Mouse (Mus musculus) midbrain, embryonic 12.5 days (tissue): ENCODE data around the gene Ptcd2. TPM values are rescaled to one million over a fixed set of nuclear protein-coding genes. Genes with fewer than 3 reads are reported as not detected.
A peak's percentile ranks its signal among the peaks of the same experiment; 100 is the strongest.
"Not testable (repeated sequence)": the region's sequence is repeated elsewhere in the genome, so short reads cannot be mapped to it uniquely, and the experiment has no call there.

ENCODE experiments used
- ATAC-seq: fragments of 200-750 bp; cut with Nextera tagmentation; 2 replicates; pipeline ENCODE4 v1.8.0; 2017; ENCODE audit warnings: low read depth, moderate TSS enrichment, moderate library complexity; ENCODE audit not compliant: low FRiP score
- H3K27ac ChIP-seq: fragments of 300-500 bp; sonication (generic); replicated peaks from 2 replicates; pipeline ENCODE4 v1.5.1; 2016; ENCODE audit warnings: mild to moderate bottlenecking
- H3K27me3 ChIP-seq: fragments of 300-500 bp; sonication (generic); 2 replicates; pipeline ENCODE4 v1.6.1; 2016; ENCODE audit warnings: mild to moderate bottlenecking
- H3K36me3 ChIP-seq: fragments of 300-500 bp; sonication (generic); 2 replicates; pipeline ENCODE4 v1.6.1; 2016
- H3K4me1 ChIP-seq: fragments of 300-500 bp; sonication (generic); 2 replicates; pipeline ENCODE4 v1.6.1; 2016
- H3K4me2 ChIP-seq: fragments of 300-500 bp; sonication (generic); replicated peaks from 2 replicates; pipeline ENCODE4 v1.6.1; 2016; ENCODE audit warnings: mild to moderate bottlenecking, moderate library complexity
- H3K4me3 ChIP-seq: fragments of 300-500 bp; sonication (generic); 2 replicates; pipeline ENCODE4 v1.5.1; 2016; ENCODE audit warnings: mild to moderate bottlenecking
- H3K9ac ChIP-seq: fragments of 300-500 bp; sonication (generic); replicated peaks from 2 replicates; pipeline ENCODE4 v1.6.1; 2016; ENCODE audit warnings: mild to moderate bottlenecking, moderate library complexity
- H3K9me3 ChIP-seq: fragments of 300-500 bp; sonication (generic); 2 replicates; pipeline ENCODE4 v1.6.1; 2016; ENCODE audit warnings: mild to moderate bottlenecking
- WGBS: fragments of 180-500 bp; shearing (Covaris S2); methylation state at CpG from one replicate; pipeline ENCODE4 v1.1.7; 2016; 5-methylcytosine and 5-hydroxymethylcytosine counted together
- polyA plus RNA-seq: library from polyadenylated mRNA; unstranded; fragments of >200 nt; fragmentation: Nextera tagmentation; extraction: Ambion mirVana; gene quantifications from 2 replicates; pipeline ENCODE4 v1.2.1, GENCODE M21; 2016

Gene Ptcd2
- polyA plus RNA-seq, 1 experiment from 2014 or later, result 48.4 TPM

DNA sequence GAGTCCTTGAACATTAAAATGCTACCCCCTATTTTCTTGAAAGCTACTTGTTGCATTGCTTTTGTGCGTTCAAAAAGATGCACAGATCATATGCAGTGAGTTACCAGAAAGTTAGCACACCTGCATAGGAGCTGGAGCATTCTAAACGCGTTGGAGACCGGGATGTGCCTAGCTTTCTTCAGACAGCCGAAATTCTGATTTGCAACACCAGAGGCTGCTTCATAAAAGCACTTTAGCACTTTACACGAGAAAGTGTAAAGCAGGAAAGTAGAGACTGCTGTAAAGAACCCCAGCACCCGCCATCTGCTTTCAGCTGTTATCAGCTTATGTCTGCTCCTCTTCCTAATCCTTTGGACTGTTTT is 9.0 kb upstream of the Ptcd2 start:
- no peaks in the 10 kb centered on the region for H3K27me3 ChIP-seq
- H3K36me3 ChIP-seq, result peaks cover 17% of the 10 kb centered on the region
- no peaks in the 10 kb centered on the region for H3K9me3 ChIP-seq
- 0 out of 2 replicates have a peak, but pooled peaks cover 5% of the 10 kb centered on the region for H3K4me1 ChIP-seq
- peak overlapping the region; percentile 64 for H3K4me2 ChIP-seq
- H3K4me3 ChIP-seq, result peak overlapping the region; percentile 47
- ATAC-seq, result peak; percentile 16
- H3K9ac ChIP-seq, result peak overlapping the region; percentile 43; the same call in 1 of the 2 replicates
- H3K27ac ChIP-seq, result peak overlapping the region; percentile 65
- WGBS, result 13% methylated on average over 7 of the region's 7 CpGs

DNA sequence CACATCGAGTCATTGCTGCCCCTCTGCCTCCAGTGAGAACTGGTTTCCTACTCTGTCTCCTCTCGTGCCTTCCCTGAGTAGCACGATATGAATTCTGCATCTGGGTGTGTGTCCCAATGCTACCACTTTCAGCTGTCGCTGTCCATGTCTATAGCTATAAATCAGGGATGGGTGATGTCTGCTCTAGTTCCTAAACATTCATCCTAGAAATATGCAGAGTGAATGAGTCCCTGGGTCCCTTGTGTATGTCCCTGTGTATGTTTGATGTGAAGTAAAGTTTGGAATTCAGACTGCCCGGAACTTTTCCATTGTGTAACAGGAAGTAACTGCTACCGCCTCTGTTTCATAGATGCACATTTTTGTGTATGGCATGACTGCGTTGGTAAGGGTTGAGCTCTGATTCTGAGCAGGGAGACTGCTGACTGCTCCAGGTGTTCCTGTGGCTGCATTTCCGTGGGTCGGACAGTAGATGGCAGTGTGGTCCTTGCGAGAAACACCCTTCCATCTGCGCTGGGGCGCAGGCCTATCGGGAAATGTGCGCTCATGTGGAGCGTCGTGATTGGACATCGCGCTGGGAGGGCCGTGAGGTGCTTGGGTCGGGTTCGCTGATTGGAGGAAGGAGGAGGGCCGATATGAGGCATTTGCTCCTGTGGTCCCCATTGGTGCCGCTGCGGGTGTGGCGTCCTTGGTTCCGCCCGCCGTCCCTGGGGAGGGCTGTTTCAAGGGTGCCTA is 8.4 kb upstream of the Ptcd2 start:
- Histone ChIP-seq H3K9me3 (no peaks in the 10 kb centered on the region), H3K9ac (peak overlapping the region; percentile 43; the same call in 1 of the 2 replicates), H3K4me3 (peak overlapping the region; percentile 47), H3K4me1 (0 out of 2 replicates have a peak, but pooled peaks cover 5% of the 10 kb centered on the region), H3K27ac (peak overlapping the region; percentile 65), H3K4me2 (peak overlapping the region; percentile 64), H3K36me3 (peaks cover 21% of the 10 kb centered on the region), H3K27me3 (no peaks in the 10 kb centered on the region)
- ATAC-seq, result peak; percentile 100
- WGBS, result 11% methylated on average over 28 of the region's 28 CpGs

DNA sequence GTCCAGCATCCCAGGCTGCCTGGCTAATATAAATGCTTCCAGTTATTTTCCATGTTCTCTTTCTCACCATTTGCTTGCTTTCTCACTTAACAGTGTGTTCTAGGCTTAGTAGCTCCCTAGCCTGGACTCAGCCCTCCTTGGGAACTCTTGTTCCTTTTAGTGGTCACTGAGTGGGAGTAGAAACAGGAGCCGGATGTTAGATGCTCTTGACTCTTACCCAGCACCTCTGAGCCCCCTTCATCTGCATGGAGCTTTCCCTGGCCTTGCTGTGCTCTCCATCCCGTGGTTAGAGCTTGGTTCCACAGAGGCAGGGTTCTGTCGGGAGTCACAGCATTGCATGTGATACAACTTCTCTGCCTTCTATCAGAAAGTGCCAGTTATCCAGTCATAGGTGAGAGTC is 7.1 kb upstream of the Ptcd2 start:
- no peak overlapping the region for H3K27ac ChIP-seq
- WGBS, result 88% methylated on average over 3 of the region's 3 CpGs
- peaks cover 21% of the 10 kb centered on the region for H3K36me3 ChIP-seq
- H3K4me2 ChIP-seq, result no peak overlapping the region
- no peak overlapping the region for H3K4me3 ChIP-seq
- 0 out of 2 replicates have a peak, but pooled peaks cover 5% of the 10 kb centered on the region for H3K4me1 ChIP-seq
- no peaks in the 10 kb centered on the region for H3K27me3 ChIP-seq
- no peaks in the 10 kb centered on the region for H3K9me3 ChIP-seq
- H3K9ac ChIP-seq, result no peak overlapping the region
- no peak for ATAC-seq

DNA sequence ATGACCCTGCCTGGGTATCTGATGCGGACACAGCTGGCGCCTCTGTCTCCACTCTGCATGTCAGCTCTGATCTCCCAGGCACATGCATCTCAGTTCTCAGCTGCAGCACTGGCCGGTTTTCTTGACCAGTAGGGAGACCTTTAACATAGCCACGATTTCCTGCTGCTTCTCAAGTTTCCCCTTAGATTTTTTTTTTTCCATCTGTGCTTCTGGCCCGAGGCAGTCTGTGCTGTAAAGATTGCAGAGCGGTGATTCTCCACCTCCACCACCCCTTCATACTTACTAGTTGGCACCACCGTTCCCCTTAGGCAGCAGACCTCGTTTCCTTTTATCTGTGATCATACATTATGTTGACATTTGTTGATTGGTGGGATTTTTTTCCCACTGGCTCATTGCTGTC is 6.7 kb upstream of the Ptcd2 start:
- H3K9me3 ChIP-seq, result no peaks in the 10 kb centered on the region
- 79% methylated on average over 8 of the region's 8 CpGs for WGBS
- H3K4me1 ChIP-seq, result 0 out of 2 replicates have a peak, but pooled peaks cover 5% of the 10 kb centered on the region
- no peaks in the 10 kb centered on the region for H3K27me3 ChIP-seq
- H3K4me3 ChIP-seq, result no peak overlapping the region
- no peak overlapping the region for H3K4me2 ChIP-seq
- no peak for ATAC-seq
- no peak overlapping the region for H3K9ac ChIP-seq
- H3K27ac ChIP-seq, result no peak overlapping the region
- peaks cover 21% of the 10 kb centered on the region for H3K36me3 ChIP-seq

DNA sequence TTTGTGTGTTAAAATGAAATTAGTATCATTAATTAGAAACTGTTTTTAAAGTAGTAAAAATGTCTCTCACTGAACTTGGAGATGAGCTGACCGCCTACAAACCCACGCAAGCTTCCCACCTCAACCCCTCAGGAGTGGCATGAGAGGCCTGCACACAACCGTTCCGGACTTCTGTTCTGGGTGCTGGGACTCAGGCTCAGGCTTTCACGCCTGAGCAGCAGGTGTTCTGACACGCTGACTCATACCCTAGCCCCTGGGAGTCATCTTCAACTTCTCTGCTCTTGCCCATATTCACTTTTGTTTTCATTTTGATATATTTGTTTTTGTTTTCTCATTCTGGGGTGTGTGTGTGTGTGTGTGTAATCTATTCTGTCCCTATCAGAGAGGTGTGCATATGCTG is 5.5 kb upstream of the Ptcd2 start:
- no peak overlapping the region for H3K9ac ChIP-seq
- H3K27ac ChIP-seq, result no peak overlapping the region
- 90% methylated on average over 6 of the region's 6 CpGs for WGBS
- H3K36me3 ChIP-seq, result peaks cover 21% of the 10 kb centered on the region
- no peak overlapping the region for H3K4me2 ChIP-seq
- no peak for ATAC-seq
- H3K4me1 ChIP-seq, result peaks cover 13% of the 10 kb centered on the region
- H3K4me3 ChIP-seq, result no peak overlapping the region
- no peaks in the 10 kb centered on the region for H3K27me3 ChIP-seq
- no peaks in the 10 kb centered on the region for H3K9me3 ChIP-seq

DNA sequence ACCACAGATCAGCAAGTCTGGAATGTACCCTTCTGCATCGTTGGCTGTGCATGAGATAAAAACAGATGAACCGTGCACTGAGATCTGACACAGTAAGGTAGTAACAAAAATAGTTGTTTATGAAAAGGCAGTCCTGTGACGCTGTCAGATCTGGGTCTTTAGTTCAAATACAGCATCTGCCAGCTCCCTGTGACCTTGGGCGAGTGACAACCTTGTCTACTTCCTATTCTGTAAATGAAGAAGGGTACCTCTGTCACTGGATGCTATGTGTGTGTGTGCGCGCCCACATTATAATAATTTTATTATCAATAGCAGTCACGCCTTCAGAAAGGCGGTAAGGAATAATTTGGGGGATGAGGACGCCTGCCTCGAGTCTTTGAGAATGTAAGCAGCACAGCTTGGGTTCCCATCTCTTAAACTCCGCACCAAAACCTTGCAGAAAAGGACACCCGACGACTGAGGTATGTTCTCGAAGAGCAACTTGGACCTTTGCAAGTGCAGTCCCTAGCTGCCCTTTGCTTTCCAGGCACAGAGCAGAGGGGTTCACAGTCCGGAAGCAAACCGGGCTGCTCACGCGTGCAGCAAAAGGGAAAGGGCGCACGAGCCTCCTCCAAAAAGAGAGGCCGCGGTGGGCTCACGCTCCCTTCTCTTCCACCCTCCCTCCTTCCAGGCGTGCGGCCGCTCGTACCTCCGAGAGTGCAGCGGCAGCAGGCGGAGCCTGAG is 468 bp downstream of the Ptcd2 start:
- H3K4me3 ChIP-seq, result peak overlapping the region; percentile 77
- WGBS, result 3% methylated on average over 30 of the region's 30 CpGs
- H3K27ac ChIP-seq, result peak overlapping the region; percentile 79
- H3K9ac ChIP-seq, result peak overlapping the region; percentile 83
- H3K9me3 ChIP-seq, result no peaks in the 10 kb centered on the region
- H3K36me3 ChIP-seq, result peaks cover 41% of the 10 kb centered on the region
- no peaks in the 10 kb centered on the region for H3K27me3 ChIP-seq
- H3K4me1 ChIP-seq, result peaks cover 17% of the 10 kb centered on the region
- peak; percentile 13; the same call in 1 of the 2 replicates for ATAC-seq
- H3K4me2 ChIP-seq, result peak overlapping the region; percentile 69

DNA sequence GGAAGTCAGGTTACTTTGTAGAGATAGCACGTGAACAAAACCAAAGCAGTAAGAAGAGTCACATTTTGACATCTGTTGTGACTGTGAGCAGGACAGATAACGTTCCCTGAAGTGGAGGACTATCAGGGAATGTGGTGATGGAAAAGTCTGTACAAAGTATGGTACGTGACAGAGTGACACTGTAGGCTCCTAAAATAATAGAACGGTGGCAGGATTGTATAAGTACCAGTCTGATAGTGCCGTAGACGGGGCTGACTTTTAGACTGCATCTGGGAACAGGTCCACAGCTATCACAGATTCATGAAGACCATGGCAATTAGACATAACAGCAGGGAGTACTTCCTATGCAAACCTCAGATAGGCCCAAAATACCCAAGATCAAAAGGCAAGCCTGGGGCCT is 3.0 kb downstream of the Ptcd2 start:
- H3K36me3 ChIP-seq, result peaks cover 39% of the 10 kb centered on the region

DNA sequence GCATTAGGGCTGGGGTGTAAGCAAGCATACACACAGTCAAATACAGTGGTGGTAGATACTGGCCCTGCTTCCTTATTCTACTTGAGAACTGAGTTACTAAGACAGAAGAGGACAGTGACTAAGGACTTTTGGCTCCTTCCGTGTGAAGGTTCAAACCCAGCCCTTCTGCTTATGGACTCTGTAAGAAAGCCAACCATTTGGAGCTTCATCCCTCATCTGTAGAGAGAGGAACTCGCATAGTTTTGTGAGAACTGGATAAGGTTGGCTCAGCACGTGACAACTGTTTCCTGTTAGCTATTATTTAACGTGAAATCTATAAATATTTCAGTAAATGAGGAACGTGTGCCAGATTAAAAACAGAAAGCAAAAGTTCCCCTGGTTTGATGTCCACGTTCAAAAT is 7.0 kb downstream of the Ptcd2 start:
- 92% methylated on average over 6 of the region's 6 CpGs for WGBS

More for the DNA sequence above, 3.0 kb downstream of the Ptcd2 start:
- H3K9ac ChIP-seq, result no peak overlapping the region
- no peak overlapping the region for H3K27ac ChIP-seq
- no peak overlapping the region for H3K4me2 ChIP-seq
- no peak overlapping the region for H3K4me3 ChIP-seq
- no peaks in the 10 kb centered on the region for H3K27me3 ChIP-seq
- 93% methylated on average over 6 of the region's 6 CpGs for WGBS
- no peak for ATAC-seq
- H3K9me3 ChIP-seq, result no peaks in the 10 kb centered on the region
- H3K4me1 ChIP-seq, result peaks cover 17% of the 10 kb centered on the region

DNA sequence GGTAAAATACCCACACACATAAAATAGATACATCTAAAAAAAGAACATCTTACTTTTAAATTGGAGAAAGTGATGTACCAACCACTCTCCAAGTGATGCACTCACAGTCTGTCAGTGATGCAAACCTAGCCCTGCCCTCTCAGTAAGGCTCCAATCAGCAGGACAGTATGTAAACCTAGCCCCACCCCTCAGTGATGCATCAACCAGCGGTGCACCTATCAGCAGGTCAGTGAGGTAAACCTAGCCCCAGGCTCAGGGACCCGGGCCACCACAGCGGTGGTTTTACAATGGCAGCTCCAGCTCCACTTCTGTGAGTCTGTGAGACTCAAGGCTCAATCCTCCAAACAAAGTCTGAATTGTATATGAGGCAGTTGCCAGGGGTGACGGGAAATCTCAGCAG is 13.2 kb downstream of the Ptcd2 start:
- H3K4me1 ChIP-seq, result no peaks in the 10 kb centered on the region
- H3K27ac ChIP-seq, result no peak overlapping the region
- ATAC-seq, result no peak
- no peak overlapping the region for H3K9ac ChIP-seq
- peaks cover 85% of the 10 kb centered on the region for H3K36me3 ChIP-seq
- WGBS, result 72% methylated on average over 4 of the region's 4 CpGs
- H3K4me3 ChIP-seq, result no peak overlapping the region
- H3K4me2 ChIP-seq, result no peak overlapping the region
- H3K27me3 ChIP-seq, result no peaks in the 10 kb centered on the region
- no peaks in the 10 kb centered on the region for H3K9me3 ChIP-seq

More for the DNA sequence above, 7.0 kb downstream of the Ptcd2 start:
- ATAC-seq, result no peak
- Histone ChIP-seq H3K9me3 (no peaks in the 10 kb centered on the region), H3K4me1 (no peaks in the 10 kb centered on the region), H3K4me3 (no peak overlapping the region), H3K36me3 (peaks cover 66% of the 10 kb centered on the region), H3K9ac (no peak overlapping the region), H3K4me2 (no peak overlapping the region), H3K27me3 (no peaks in the 10 kb centered on the region), H3K27ac (no peak overlapping the region)

DNA sequence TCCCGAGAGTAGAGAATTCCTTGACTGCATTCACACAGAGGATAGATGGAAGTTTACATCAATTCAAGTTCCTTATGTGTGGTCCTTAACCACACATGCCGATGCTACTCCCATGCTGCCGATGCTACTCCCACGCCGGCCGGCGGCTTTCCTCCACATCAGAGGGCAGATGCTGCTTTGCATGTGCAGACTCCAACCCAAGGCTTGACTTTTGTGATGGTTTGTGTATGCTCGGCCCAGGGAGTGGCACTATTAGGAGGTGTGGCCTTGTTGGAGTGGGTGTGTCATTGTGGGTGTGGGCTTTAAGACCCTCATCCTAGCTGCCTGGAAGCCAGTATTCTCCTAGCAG is 20.2 kb downstream of the Ptcd2 start:
- not testable (repeated sequence) for H3K4me2 ChIP-seq, ATAC-seq, H3K27me3 ChIP-seq, H3K4me1 ChIP-seq, H3K27ac ChIP-seq, H3K9ac ChIP-seq, H3K9me3 ChIP-seq, H3K4me3 ChIP-seq
- peaks cover 79% of the 10 kb centered on the region for H3K36me3 ChIP-seq
- 80% methylated on average over 8 of the region's 8 CpGs for WGBS

DNA sequence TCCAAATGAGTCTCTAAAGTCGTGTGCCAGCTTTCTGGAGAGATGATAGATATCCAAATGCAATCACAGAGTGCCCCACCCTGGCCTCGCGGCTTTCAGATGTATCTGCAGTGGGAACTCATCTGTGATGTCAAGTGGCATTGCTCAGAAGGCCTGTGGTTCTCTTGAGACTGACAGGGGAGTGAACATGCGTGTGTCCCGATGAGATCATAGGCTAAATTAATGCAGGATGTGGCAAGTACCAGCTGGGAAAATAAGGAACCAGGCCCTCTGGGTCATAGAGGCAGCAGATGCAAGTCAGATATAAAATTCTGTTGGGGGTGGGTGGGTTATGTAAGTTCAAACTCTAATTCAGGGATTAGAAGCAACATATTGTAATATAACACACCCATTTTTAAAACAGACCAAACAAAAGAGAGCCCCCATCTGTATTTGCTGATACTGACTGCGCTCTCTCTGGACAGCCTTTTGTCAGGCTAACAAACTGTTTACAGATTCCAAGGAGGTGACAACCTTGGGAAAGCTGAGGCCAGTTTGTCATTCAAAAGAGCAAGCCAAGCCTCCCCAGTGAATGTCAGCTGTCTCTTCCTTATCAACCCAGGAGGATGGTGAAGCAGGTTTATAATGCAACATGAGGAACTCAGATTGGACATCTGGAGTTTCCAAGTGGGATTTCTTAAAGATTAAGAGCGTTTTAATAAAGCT is 20.7 kb downstream of the Ptcd2 start:
- Histone ChIP-seq H3K36me3 (peaks cover 77% of the 10 kb centered on the region), H3K4me3 (no peak overlapping the region), H3K9me3 (no peaks in the 10 kb centered on the region), H3K27me3 (no peaks in the 10 kb centered on the region), H3K4me2 (no peak overlapping the region), H3K27ac (no peak overlapping the region), H3K4me1 (no peaks in the 10 kb centered on the region), H3K9ac (no peak overlapping the region)
- WGBS, result 71% methylated on average over 7 of the region's 7 CpGs
- no peak for ATAC-seq

DNA sequence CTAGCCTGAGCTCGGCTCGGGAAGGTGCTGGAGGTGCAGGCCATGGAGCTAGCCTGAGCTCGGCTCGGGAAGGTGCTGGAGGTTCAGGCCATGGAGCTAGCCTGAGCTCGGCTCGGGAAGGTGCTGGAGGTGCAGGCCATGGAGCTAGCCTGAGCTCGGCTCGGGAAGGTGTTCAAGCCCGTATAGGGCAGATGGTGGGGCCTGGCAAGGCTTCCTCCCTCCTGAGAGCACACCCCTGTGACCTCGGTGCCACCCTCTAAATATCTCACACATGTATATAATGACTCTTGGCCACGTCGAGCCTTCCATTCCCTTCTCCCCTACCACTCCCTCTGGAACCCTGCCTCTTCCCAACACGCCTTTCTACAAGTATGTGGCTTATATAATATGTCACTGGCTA is 21.6 kb downstream of the Ptcd2 start:
- not testable (repeated sequence) for H3K4me3 ChIP-seq, H3K9ac ChIP-seq, H3K9me3 ChIP-seq, H3K4me2 ChIP-seq, H3K4me1 ChIP-seq, ATAC-seq, H3K27me3 ChIP-seq, H3K27ac ChIP-seq
- 91% methylated on average over 12 of the region's 13 CpGs for WGBS
- peaks cover 69% of the 10 kb centered on the region for H3K36me3 ChIP-seq
